ENCODE assay signal across 9 mouse cellular contexts in genomic region chr3:26153782-26154181, GRCm38 (mm10).
DNase-seq lines count a peak whose midpoint lies in the region; ATAC-seq and TF ChIP-seq lines count a peak whose summit lies in the region.
"Had no signal": no experiment of that assay in that cellular context is flagged by ENCODE, and none has a peak within 500 bp of the region (broad histone marks: within the 10 kb centered on the region; RNA-seq: fewer than 3 reads in every experiment).

No protein-coding gene starts in this region.

- TF ChIP-seq CTCF in G1E (IDR thresholded peaks at IDR 0.05; ENCODE audit: low read depth, low read length): peak; percentile 50
- peak; percentile 11; the same call in 1 of the 2 replicates for TF ChIP-seq CTCF in embryonic fibroblast, embryonic 13.5 days (IDR thresholded peaks at IDR 0.05; ENCODE audit: borderline replicate concordance, insufficient read depth, low read length)

- 2% methylated on average over 9 of the region's 9 CpGs for WGBS in hindbrain, embryonic 10.5 days
- WGBS in stomach, embryonic 15.5 days: 0% methylated on average over 9 of the region's 9 CpGs

- H3K4me2 ChIP-seq in stomach, embryonic 15.5 days: peak overlapping the region; percentile 91

- H3K27ac ChIP-seq in embryonic fibroblast, embryonic 13.5 days (ENCODE audit: insufficient read depth, low read length): no peak overlapping the region
- H3K27ac ChIP-seq in hindbrain, embryonic 10.5 days: no peak overlapping the region
- H3K27ac ChIP-seq in stomach, embryonic 15.5 days: no peak overlapping the region

- H3K4me1 ChIP-seq in G1E (ENCODE audit: insufficient read depth, low read depth, low read length): peaks cover 16% of the 10 kb centered on the region; the same call in 1 of the 2 replicates
- H3K4me1 ChIP-seq in embryonic fibroblast, embryonic 13.5 days (ENCODE audit: control insufficient read depth, insufficient read depth, low read length): no peaks in the 10 kb centered on the region
- H3K4me1 ChIP-seq in hindbrain, embryonic 10.5 days (replicated peaks): peaks cover 5% of the 10 kb centered on the region; the same call in 1 of the 2 replicates
- H3K4me1 ChIP-seq in stomach, embryonic 15.5 days: no peaks in the 10 kb centered on the region

- DNase-seq in G1E (ENCODE audit: low spot score): peak; percentile 4
- peak; percentile 84 for DNase-seq in brain, adult 2 months (ENCODE audit: low read depth, low spot score)
- peak; percentile 65 for DNase-seq in hindbrain, embryonic 10.5 days (ENCODE audit: low spot score)
- DNase-seq in layer of hippocampus, postnatal 14 days (ENCODE audit: low spot score in 2 of 2): peak; percentile 77 to 81

- H3K4me3 ChIP-seq in G1E (ENCODE audit: low read depth, low read length): no peak overlapping the region
- H3K4me3 ChIP-seq in embryonic fibroblast, embryonic 13.5 days (ENCODE audit: insufficient read depth, low read length): peak overlapping the region; percentile 50
- peak overlapping the region; percentile 61 for H3K4me3 ChIP-seq in hindbrain, embryonic 10.5 days
- H3K4me3 ChIP-seq in stomach, embryonic 15.5 days (replicated peaks): peak overlapping the region; percentile 51
- H3K4me3 ChIP-seq: erythroblast, embryonic 14.5 days had no signal

- no peak for TF ChIP-seq POLR2A in embryonic fibroblast, embryonic 13.5 days (IDR thresholded peaks at IDR 0.05; ENCODE audit: low read depth, low read length)

- no peak overlapping the region for H3K9ac ChIP-seq in stomach, embryonic 15.5 days

- no peak for ATAC-seq in G1E (ENCODE audit: extremely low read depth, insufficient number of reproducible peaks, low FRiP score, poor library complexity, severe bottlenecking)
- peak; percentile 69 for ATAC-seq in megakaryocyte progenitor cell, adult 5-6 weeks (replicated peaks; ENCODE audit: poor library complexity)
- no peak for ATAC-seq in stomach, embryonic 15.5 days (ENCODE audit: insufficient read depth, low FRiP score, low read depth)
- no peak for ATAC-seq in erythroid progenitor cell, adult 5-6 weeks (replicated peaks; ENCODE audit: low FRiP score, poor library complexity, severe bottlenecking)

- H3K9me3 ChIP-seq in G1E (replicated peaks): no peaks in the 10 kb centered on the region
- no peaks in the 10 kb centered on the region for H3K9me3 ChIP-seq in hindbrain, embryonic 10.5 days
- H3K9me3 ChIP-seq in stomach, embryonic 15.5 days: no peaks in the 10 kb centered on the region

- peaks cover 16% of the 10 kb centered on the region for H3K27me3 ChIP-seq in G1E (ENCODE audit: insufficient read depth, low read length)
- H3K27me3 ChIP-seq in hindbrain, embryonic 10.5 days (ENCODE audit: insufficient read depth, poor library complexity, severe bottlenecking): peaks cover 16% of the 10 kb centered on the region; the same call in 1 of the 2 replicates
- H3K27me3 ChIP-seq in stomach, embryonic 15.5 days (replicated peaks): no peaks in the 10 kb centered on the region

- no peaks in the 10 kb centered on the region for H3K36me3 ChIP-seq in G1E (replicated peaks)
- no peaks in the 10 kb centered on the region for H3K36me3 ChIP-seq in hindbrain, embryonic 10.5 days
- H3K36me3 ChIP-seq in stomach, embryonic 15.5 days: no peaks in the 10 kb centered on the region

Comparison
In these comparisons a context has a peak if more than half of its experiments do, and no peak if none do; other contexts are left out.
1. DNase-seq: peak in every context shown above with its lines; median percentile 84 in brain, adult 2 months; 79 in layer of hippocampus, postnatal 14 days; 65 in hindbrain, embryonic 10.5 days; 4 in G1E.